Mouse (Mus musculus) stomach, postnatal 0 days (tissue): ENCODE results near the gene Nkx2-3. TPM values are rescaled to one million over a fixed set of nuclear protein-coding genes. Genes with fewer than 3 reads are reported as not detected.

Experiments
- ATAC-seq: fragments of 200-750 bp; cut with Nextera tagmentation; 2 replicates; pipeline ENCODE4 v1.8.0; 2017; ENCODE audit not compliant: low FRiP score, low TSS enrichment
- DNase-seq: peaks from one replicate; pipeline ENCODE4 v3.0.0-alpha.2; 2016; ENCODE audit warnings: low spot score
- H3K27ac ChIP-seq: fragments of 300-500 bp; sonication (generic); replicated peaks from 2 replicates; pipeline ENCODE4 v1.5.1; 2014; ENCODE audit warnings: mild to moderate bottlenecking, control low read depth
- H3K27me3 ChIP-seq: fragments of 300-500 bp; sonication (generic); 2 replicates; pipeline ENCODE4 v1.6.1; 2014; ENCODE audit warnings: low read length; ENCODE audit not compliant: control insufficient read depth, insufficient read depth
- H3K36me3 ChIP-seq: fragments of 300-500 bp; sonication (generic); 2 replicates; pipeline ENCODE4 v1.6.1; 2014; ENCODE audit warnings: low read length, mixed read lengths; ENCODE audit not compliant: control insufficient read depth, insufficient read depth
- H3K4me1 ChIP-seq: fragments of 300-500 bp; sonication (generic); replicated peaks from 2 replicates; pipeline ENCODE4 v1.6.1; 2014; ENCODE audit warnings: antibody characterized with exemption; ENCODE audit not compliant: control insufficient read depth, insufficient read depth
- H3K4me2 ChIP-seq: fragments of 300-500 bp; sonication (generic); replicated peaks from 2 replicates; pipeline ENCODE4 v1.6.1; 2014; ENCODE audit warnings: low read depth, mild to moderate bottlenecking, control low read depth, moderate library complexity
- H3K4me3 ChIP-seq: fragments of 300-500 bp; sonication (generic); 2 replicates; pipeline ENCODE4 v1.5.1; 2014; ENCODE audit warnings: low read depth, low read length, control low read depth
- H3K9ac ChIP-seq: fragments of 300-500 bp; sonication (generic); 2 replicates; pipeline ENCODE4 v1.6.1; 2014; ENCODE audit warnings: mild to moderate bottlenecking, low read length, control low read depth, mixed read lengths
- H3K9me3 ChIP-seq: fragments of 300-500 bp; sonication (generic); 2 replicates; pipeline ENCODE4 v1.6.1; 2016; ENCODE audit warnings: low read length; ENCODE audit not compliant: control insufficient read depth
- CTCF ChIP-seq: IDR thresholded peaks from 2 replicates; pipeline ENCODE4 v1.5.1; 2016; ENCODE audit warnings: antibody characterized with exemption, low read depth, mild to moderate bottlenecking, moderate library complexity
- EP300 ChIP-seq: optimal IDR thresholded peaks from 2 replicates; pipeline ENCODE3; 2016; ENCODE audit warnings: antibody characterized with exemption
- WGBS: fragments of 180-500 bp; shearing (Covaris S2); extraction: QIAGEN DNeasy Blood & Tissue Kit; methylation state at CpG from one replicate; pipeline ENCODE4 v1.1.7; 2014; 5-methylcytosine and 5-hydroxymethylcytosine counted together
- polyA plus RNA-seq: library from polyadenylated mRNA; unstranded; fragments of >200 nt; fragmentation: Nextera tagmentation; extraction: Ambion mirVana; gene quantifications from 2 replicates; pipeline ENCODE4 v1.2.1, GENCODE M21; 2015

Nkx2-3 gene
- 5.4 and 5.7 TPM in 2 replicates for polyA plus RNA-seq

DNA sequence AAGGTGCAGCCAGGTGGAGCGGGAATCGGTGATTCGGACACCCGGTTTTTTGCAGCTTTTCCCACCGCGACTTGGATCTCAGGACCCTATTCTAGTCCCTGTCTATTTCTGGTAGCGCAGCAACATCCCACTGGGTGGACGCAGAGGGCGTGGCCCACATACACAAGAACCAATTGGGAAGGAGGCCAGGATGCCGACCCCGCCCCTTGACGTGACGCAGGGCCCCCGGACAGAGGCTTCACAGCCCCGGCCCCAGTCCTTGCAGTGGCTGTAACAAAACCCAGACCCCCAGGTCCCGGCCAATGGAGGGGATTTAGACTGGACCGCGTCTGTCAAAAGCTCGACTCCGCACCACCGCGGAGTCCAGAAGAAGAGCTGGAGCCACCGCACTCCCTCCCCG is at the start of gene Nkx2-3:
Gene Nkx2-3, plus strand, starts transcription at position 275 of the 400 bp plus-strand sequence.
- ATAC-seq = peak; percentile 44; the same call in 1 of the 2 replicates
- no peak within 1 kb of the TSS for H3K4me2 ChIP-seq
- no peaks in the 10 kb centered on the region for H3K4me1 ChIP-seq
- TF ChIP-seq EP300 (no peak), CTCF (no peak)
- peak within 1 kb of the TSS; percentile 33 for H3K4me3 ChIP-seq
- H3K27me3 ChIP-seq = peaks cover 44% of the 10 kb centered on the region
- no peaks in the 10 kb centered on the region for H3K36me3 ChIP-seq
- no peak within 1 kb of the TSS for H3K9ac ChIP-seq
- DNase-seq = no peak
- no peaks in the 10 kb centered on the region for H3K9me3 ChIP-seq
- 2% methylated on average over 24 of the region's 24 CpGs for WGBS
- H3K27ac ChIP-seq = no peak within 1 kb of the TSS

DNA sequence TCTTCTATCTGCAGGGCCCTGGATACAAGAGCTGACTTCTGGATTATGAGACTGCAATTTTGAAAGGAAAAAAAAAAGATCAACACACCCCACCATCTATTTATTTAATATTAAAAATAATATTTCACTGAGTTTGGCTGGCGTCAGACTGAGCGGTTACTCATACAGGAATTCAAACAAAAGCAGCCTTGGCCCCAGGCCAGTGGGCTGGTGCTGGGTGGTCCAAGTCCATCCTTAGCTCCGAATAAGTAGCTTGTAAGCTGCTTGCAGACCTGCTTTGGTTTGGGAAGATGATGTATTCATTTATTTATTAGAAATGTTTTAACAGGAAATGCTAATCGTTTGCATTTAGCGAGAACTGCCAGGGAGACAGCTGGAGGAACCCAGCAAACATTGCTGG is 49.0 kb upstream of the Nkx2-3 start:
- no peak overlapping the region for H3K4me2 ChIP-seq
- WGBS = 21% methylated on average over 5 of the region's 5 CpGs
- TF ChIP-seq EP300 (no peak), CTCF (no peak)
- no peaks in the 10 kb centered on the region for H3K9me3 ChIP-seq
- no peaks in the 10 kb centered on the region for H3K4me1 ChIP-seq
- DNase-seq (peak; percentile 49), ATAC-seq (peak; percentile 51; the same call in 1 of the 2 replicates)
- H3K27me3 ChIP-seq = no peaks in the 10 kb centered on the region
- H3K27ac ChIP-seq = no peak overlapping the region; the same call in 1 of the 2 replicates
- no peak overlapping the region for H3K9ac ChIP-seq
- no peak overlapping the region for H3K4me3 ChIP-seq
- H3K36me3 ChIP-seq = no peaks in the 10 kb centered on the region

DNA sequence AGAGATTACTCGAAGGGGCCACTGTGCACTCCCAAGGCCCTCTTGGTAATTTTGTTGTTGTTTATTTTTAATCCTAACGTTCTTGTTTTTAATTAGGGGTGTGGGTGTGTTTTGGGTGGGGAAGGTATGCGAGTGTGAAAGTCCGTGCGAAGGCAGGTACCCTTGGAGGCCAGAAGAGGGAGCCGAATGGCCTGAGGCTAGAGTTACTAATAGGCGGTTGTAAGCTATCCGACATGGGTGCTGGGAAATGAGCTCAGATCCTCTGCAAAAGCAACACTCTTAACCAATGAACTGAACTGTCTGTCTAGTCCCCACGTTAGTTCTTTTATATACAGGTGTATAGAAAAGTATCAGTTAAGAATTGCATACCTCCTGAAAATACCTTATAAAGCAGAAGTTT is 43.8 kb upstream of the Nkx2-3 start:
- Histone ChIP-seq H3K4me3 (no peak overlapping the region), H3K4me1 (no peaks in the 10 kb centered on the region), H3K9ac (no peak overlapping the region), H3K9me3 (no peaks in the 10 kb centered on the region), H3K4me2 (no peak overlapping the region), H3K36me3 (no peaks in the 10 kb centered on the region), H3K27me3 (0 out of 2 replicates have a peak, but pooled peaks cover 2% of the 10 kb centered on the region), H3K27ac (no peak overlapping the region)
- peak; percentile 50; the same call in 1 of the 2 replicates for TF ChIP-seq CTCF
- no peak for TF ChIP-seq EP300
- DNase-seq (no peak), ATAC-seq (no peak)
- 59% methylated on average over 9 of the region's 9 CpGs for WGBS

DNA sequence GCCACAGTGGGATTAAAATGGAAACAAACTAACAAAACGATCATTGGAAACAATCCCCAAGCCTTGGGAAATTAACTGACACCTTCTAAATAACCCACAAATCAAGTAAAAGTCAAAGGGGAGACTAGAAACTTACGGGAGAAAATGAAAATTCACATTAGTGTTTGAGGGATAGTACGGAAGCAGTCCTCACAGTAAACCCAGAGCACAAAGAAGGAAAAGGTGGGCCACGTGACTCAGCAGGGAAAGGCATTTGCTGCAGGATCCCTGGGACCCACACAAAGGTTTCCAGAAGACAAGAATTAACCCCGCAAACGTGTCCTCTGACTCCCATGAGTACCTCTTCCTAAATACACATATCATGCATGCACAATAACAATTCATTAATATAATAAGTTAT is 43.0 kb upstream of the Nkx2-3 start:
- no peak overlapping the region for H3K9ac ChIP-seq
- no peaks in the 10 kb centered on the region for H3K4me1 ChIP-seq
- 62% methylated on average over 6 of the region's 6 CpGs for WGBS
- 0 out of 2 replicates have a peak, but pooled peaks cover 2% of the 10 kb centered on the region for H3K27me3 ChIP-seq
- no peaks in the 10 kb centered on the region for H3K36me3 ChIP-seq
- H3K9me3 ChIP-seq = no peaks in the 10 kb centered on the region
- ATAC-seq (no peak), DNase-seq (no peak)
- H3K4me3 ChIP-seq = no peak overlapping the region
- no peak for TF ChIP-seq EP300
- TF ChIP-seq CTCF = no peak
- no peak overlapping the region for H3K27ac ChIP-seq
- H3K4me2 ChIP-seq = no peak overlapping the region

DNA sequence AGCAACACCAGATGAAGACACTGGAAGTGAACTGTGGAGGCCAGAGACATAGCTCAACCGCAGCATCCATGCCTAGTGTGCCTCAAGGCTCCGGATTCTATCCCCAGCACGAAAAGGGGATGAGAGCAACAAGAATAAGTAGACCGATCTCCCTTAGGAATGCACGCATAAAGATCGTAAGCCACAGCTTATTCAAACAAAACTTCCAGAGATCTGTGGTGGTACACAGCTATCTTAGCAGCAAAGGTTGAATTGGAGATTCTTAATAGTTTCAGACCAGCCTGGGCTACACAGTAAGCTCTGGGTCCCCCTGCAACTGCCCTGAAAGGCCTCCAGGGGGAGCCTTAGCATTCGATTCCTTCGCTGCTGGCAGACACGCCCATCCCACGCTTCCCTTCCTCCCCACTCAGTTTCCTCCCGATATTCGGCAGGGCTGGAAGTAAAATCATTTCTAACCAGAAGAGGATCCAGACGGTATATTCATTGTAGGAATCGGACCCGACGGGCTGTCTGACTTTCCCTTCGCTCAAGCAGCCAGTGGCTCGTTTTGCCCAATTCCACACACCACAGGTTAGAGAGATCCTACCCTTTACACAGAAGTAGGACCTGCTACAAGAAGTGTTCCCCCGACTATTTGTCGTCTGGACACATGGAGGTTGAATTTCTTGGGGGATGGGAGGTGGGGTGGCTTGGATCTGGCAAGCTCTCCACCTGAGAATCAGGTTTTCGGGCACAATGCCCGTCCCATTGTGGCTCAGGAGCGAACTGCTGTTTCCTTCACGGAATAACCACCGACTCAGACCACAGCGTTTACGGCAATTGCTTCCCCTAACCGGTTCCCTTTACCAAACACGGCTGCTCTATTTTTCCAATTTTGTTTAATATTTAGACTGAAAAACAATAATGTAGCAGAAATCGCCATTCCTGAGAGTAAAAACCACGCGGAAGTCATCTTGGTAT is 41.0 kb upstream of the Nkx2-3 start:
- H3K27me3 ChIP-seq = 0 out of 2 replicates have a peak, but pooled peaks cover 2% of the 10 kb centered on the region

More for the DNA sequence above, 41.0 kb upstream of the Nkx2-3 start:
- DNase-seq = peak; percentile 80
- Histone ChIP-seq H3K36me3 (no peaks in the 10 kb centered on the region), H3K9ac (peak overlapping the region; percentile 41; the same call in 1 of the 2 replicates), H3K4me2 (peak overlapping the region; percentile 63), H3K27ac (no peak overlapping the region), H3K9me3 (no peaks in the 10 kb centered on the region), H3K4me3 (peak overlapping the region; percentile 35), H3K4me1 (no peaks in the 10 kb centered on the region)
- WGBS = 13% methylated on average over 32 of the region's 32 CpGs
- TF ChIP-seq CTCF (peak; percentile 90), EP300 (no peak)
- ATAC-seq = peak; percentile 68
